Comparison of ENCODE assay signal across 22 mouse cellular contexts in genomic region chr19:18666966-18667365, GRCm38 (mm10).
"Had no signal": no experiment of that assay in that cellular context is flagged by ENCODE, and none has a peak within 500 bp of the region (broad histone marks: within the 10 kb centered on the region; RNA-seq: fewer than 3 reads in every experiment).

No protein-coding gene starts in this region.

- H3K27ac ChIP-seq: gastrocnemius, adult 2 months; heart, adult 2 months; heart, embryonic 13.5 days; heart, embryonic 15.5 days; hindbrain, embryonic 10.5 days; hindbrain, embryonic 12.5 days; hindbrain, embryonic 14.5 days; intestine, embryonic 15.5 days; layer of hippocampus, adult 2 months; limb, embryonic 10.5 days; limb, embryonic 12.5 days; liver, embryonic 13.5 days had no signal

- H3K4me3 ChIP-seq: gastrocnemius, adult 2 months; heart, adult 2 months; heart, embryonic 13.5 days; heart, embryonic 15.5 days; hindbrain, embryonic 10.5 days; hindbrain, embryonic 12.5 days; intestine, embryonic 15.5 days; layer of hippocampus, adult 2 months; limb, embryonic 10.5 days; limb, embryonic 12.5 days; liver, embryonic 13.5 days had no signal

- DNase-seq: gastrocnemius, adult 2 months; gastrocnemius, postnatal 10 days; gastrocnemius, postnatal 25 days; heart, adult 2 months; heart, postnatal 14 days; heart, postnatal 36 days; kidney, adult 18-20 months; kidney, adult 8-10 months; kidney, postnatal 10 days; kidney, postnatal 25 days; kidney, postnatal 4 days; liver; liver, embryonic 13.5 days had no signal
